ENCODE assay signal across 8 mouse cellular contexts in the genomic region with DNA sequence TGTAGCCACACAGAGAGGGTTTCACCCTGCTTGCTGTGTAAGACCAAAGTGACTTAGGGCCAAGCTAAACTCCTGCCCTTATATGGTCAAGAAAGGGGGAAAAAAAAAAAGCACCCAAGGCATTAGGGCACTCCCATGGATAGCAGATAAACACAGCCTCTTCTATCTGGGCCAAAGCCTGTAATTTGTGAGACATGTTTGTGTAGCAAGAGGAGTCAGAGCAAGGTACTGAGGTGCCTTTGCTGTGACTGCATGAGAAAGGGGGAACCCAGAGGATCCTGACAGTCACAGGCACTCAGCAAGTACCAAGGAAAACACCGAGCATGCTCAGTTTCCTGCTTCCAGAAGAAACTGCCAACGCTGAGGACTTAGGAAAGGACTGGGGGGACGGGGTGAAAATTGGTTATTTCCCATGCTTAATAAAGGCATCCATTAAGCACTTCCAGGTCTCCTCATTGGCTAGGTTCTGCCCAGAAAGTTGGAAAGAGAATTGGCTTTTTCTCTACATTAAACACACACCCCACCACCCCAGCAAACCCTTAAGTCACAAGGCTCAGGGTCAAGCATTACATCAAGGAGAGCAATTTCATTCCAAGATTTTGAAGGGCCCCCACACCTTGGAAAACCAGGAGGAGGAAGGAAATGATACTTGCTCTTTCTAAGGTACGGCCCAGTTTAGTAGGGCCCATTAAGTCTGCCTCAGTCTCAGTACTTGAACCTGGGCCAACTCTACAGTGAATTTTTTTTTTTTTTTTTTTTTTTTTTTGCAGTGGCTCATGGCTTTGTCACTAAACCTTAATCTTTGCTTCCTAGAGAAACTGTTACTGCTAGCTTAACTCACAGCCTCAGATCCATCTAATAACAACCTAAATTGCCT. TPM values are rescaled to one million over a fixed set of nuclear protein-coding genes. Genes with fewer than 3 reads are reported as not detected.
A peak's percentile ranks its signal among the peaks of the same experiment; 100 is the strongest.
DNase-seq lines count a peak whose midpoint lies in the region; ATAC-seq and TF ChIP-seq lines count a peak whose summit lies in the region.

No protein-coding gene starts in this region.

- TF ChIP-seq POLR2A in liver, adult 2 months (IDR thresholded peaks at IDR 0.05; ENCODE audit: extremely low read depth, insufficient read depth, low read length), result no peak

- H3K79me2 ChIP-seq in liver, adult 2 months (ENCODE audit: control insufficient read depth, insufficient read depth, low read length), result peaks cover 23% of the 10 kb centered on the region; the same call in 1 of the 2 replicates

- H3K4me3 ChIP-seq in megakaryocyte, embryonic 14.5 days (replicated peaks), result peak overlapping the region; percentile 96
- H3K4me3 ChIP-seq in forebrain, postnatal 0 days (ENCODE audit: low read depth, low read length), result no peak overlapping the region; the same call in 1 of the 2 replicates
- no peak overlapping the region for H3K4me3 ChIP-seq in liver, adult 2 months (ENCODE audit: insufficient read depth, low read depth, low read length)

- DNase-seq in forebrain, postnatal 0 days, result no peak
- DNase-seq in liver, adult 2 months (ENCODE audit: extremely low read depth, low read depth, low spot score), result peak; percentile 85
- peak; percentile 42 for DNase-seq in skeletal muscle tissue, adult 2 months (ENCODE audit: low read depth, low spot score)
- no peak for DNase-seq in ovary, postnatal 36 days (ENCODE audit: low spot score)
- DNase-seq in ovary, postnatal 14 days (ENCODE audit: low spot score), result no peak
- DNase-seq in natural killer cell, adult 2 months (ENCODE audit: low spot score in 2 of 2), result no peak

- H3K9me3 ChIP-seq in megakaryocyte, embryonic 14.5 days, result no peaks in the 10 kb centered on the region
- H3K9me3 ChIP-seq in forebrain, postnatal 0 days (ENCODE audit: low read length), result no peaks in the 10 kb centered on the region

- 34% methylated on average over 4 of the region's 4 CpGs for WGBS in forebrain, postnatal 0 days
- 12% methylated on average over 4 of the region's 4 CpGs for WGBS in liver, adult 2 months

- H3K4me2 ChIP-seq in forebrain, postnatal 0 days (ENCODE audit: low read depth), result peak overlapping the region; percentile 72; the same call in 1 of the 2 replicates

- H3K36me3 ChIP-seq in megakaryocyte, embryonic 14.5 days (replicated peaks; ENCODE audit: low read length), result peaks cover 49% of the 10 kb centered on the region
- H3K36me3 ChIP-seq in forebrain, postnatal 0 days (ENCODE audit: insufficient read depth), result 0 out of 2 replicates have a peak, but pooled peaks cover 1% of the 10 kb centered on the region
- H3K36me3 ChIP-seq in liver, adult 2 months (ENCODE audit: control insufficient read depth, insufficient read depth, low read length), result no peaks in the 10 kb centered on the region

- peaks cover under 1% of the 10 kb centered on the region for H3K27me3 ChIP-seq in megakaryocyte, embryonic 14.5 days (replicated peaks)
- H3K27me3 ChIP-seq in forebrain, postnatal 0 days (ENCODE audit: insufficient read depth, low read length), result peaks cover 1% of the 10 kb centered on the region; the same call in 1 of the 2 replicates
- H3K27me3 ChIP-seq in liver, adult 2 months (ENCODE audit: control insufficient read depth, insufficient read depth, low read length), result no peaks in the 10 kb centered on the region

- H3K27ac ChIP-seq in forebrain, postnatal 0 days (ENCODE audit: low read depth, low read length), result no peak overlapping the region
- peak overlapping the region; percentile 67 for H3K27ac ChIP-seq in liver, adult 2 months (replicated peaks; ENCODE audit: insufficient read depth, low read depth, low read length)

- TF ChIP-seq CTCF in forebrain, postnatal 0 days (IDR thresholded peaks at IDR 0.05; ENCODE audit: low read depth), result no peak
- TF ChIP-seq CTCF in liver, adult 2 months (IDR thresholded peaks at IDR 0.05; ENCODE audit: low read depth, low read length), result no peak

- peaks cover 73% of the 10 kb centered on the region for H3K4me1 ChIP-seq in megakaryocyte, embryonic 14.5 days
- peaks cover 26% of the 10 kb centered on the region for H3K4me1 ChIP-seq in forebrain, postnatal 0 days (ENCODE audit: insufficient read depth)
- H3K4me1 ChIP-seq in liver, adult 2 months (ENCODE audit: control insufficient read depth, insufficient read depth, low read length), result peaks cover 15% of the 10 kb centered on the region

- H3K9ac ChIP-seq in forebrain, postnatal 0 days, result no peak overlapping the region; the same call in 1 of the 2 replicates
- peak overlapping the region; percentile 65 for H3K9ac ChIP-seq in liver, adult 2 months (ENCODE audit: low read depth, low read length)

- no peak for ATAC-seq in megakaryocyte, adult 5-6 weeks (ENCODE audit: poor library complexity, severe bottlenecking)
- ATAC-seq in forebrain, postnatal 0 days, result no peak

RNA-seq across cellular contexts. Expression of gene Tpm1, which starts 8.0 kb away (rescaled TPM):
- polyA plus RNA-seq in megakaryocyte, embryonic 14.5 days (2012; ENCODE audit: insufficient read depth, low replicate concordance), result 27.0 and 240 TPM in 2 replicates
- total RNA-seq in megakaryocyte, adult 5-6 weeks (2015), result 27.3 and 27.9 TPM in 2 replicates
- total RNA-seq in megakaryocyte, adult 5-6 weeks (2017), result 34.1 and 39.8 TPM in 2 replicates
- 131 and 133 TPM in 2 replicates for total RNA-seq in forebrain, postnatal 0 days (2014; rRNA removed)
- polyA plus RNA-seq in forebrain, postnatal 0 days (2015; fragmentation: Nextera tagmentation; extraction: Ambion mirVana), result 120 and 134 TPM in 2 replicates
- 26.0 and 35.0 TPM in 2 replicates for total RNA-seq in liver, adult 2 months (2014; rRNA removed)
- polyA plus RNA-seq in liver, adult 2 months (2012; rRNA removed), result 16.1 and 17.6 TPM in 2 replicates

Comparison
In these comparisons a context has a peak if more than half of its experiments do, and no peak if none do; other contexts are left out.
1. DNase-seq: peak in liver, adult 2 months (single experiment) and skeletal muscle tissue, adult 2 months (single experiment); none in forebrain, postnatal 0 days (single experiment), ovary, postnatal 36 days (single experiment), ovary, postnatal 14 days (single experiment) and natural killer cell, adult 2 months (0 of 2).